Mouse (Mus musculus) spleen, postnatal 10 days (tissue): ENCODE results near the gene Eml2.
A peak's percentile ranks its signal among the peaks of the same experiment; 100 is the strongest.
"Not testable (repeated sequence)": the region's sequence is repeated elsewhere in the genome, so short reads cannot be mapped to it uniquely, and the experiment has no call there.

Experiments
- DNase-seq, 2 experiments: peaks; one replicate each; pipeline ENCODE4 v3.0.0; 2021 to 2022; ENCODE audit warnings: low spot score in 2 of 2

The Eml2 gene

GRCm38 (mm10) chr7:19175708-19176515 is at the start of gene Eml2:
Eml2 (plus strand) TSS chr7:19176421.
- peak in 1 of 2 experiments; percentile 42 for DNase-seq

- DNase-seq, result no peak
Measured at GRCm38 (mm10) chr7:19127744-19128143, 48.5 kb upstream of the Eml2 start.

GRCm38 (mm10) chr7:19129396-19129795 is 46.8 kb upstream of the Eml2 start:
- no peak for DNase-seq

- DNase-seq, result peak in 1 of 2 experiments; percentile 40
Measured at GRCm38 (mm10) chr7:19130657-19131056, 45.6 kb upstream of the Eml2 start.

- DNase-seq, result peak; percentile 74 to 93
Measured at GRCm38 (mm10) chr7:19131324-19131848, 44.8 kb upstream of the Eml2 start.

GRCm38 (mm10) chr7:19136168-19136567 is 40.1 kb upstream of the Eml2 start:
- DNase-seq, result no peak

- no peak for DNase-seq
Measured at GRCm38 (mm10) chr7:19136673-19137334, 39.4 kb upstream of the Eml2 start.

GRCm38 (mm10) chr7:19137380-19137779 is 38.8 kb upstream of the Eml2 start:
- DNase-seq, result peak in 1 of 2 experiments; percentile 76

GRCm38 (mm10) chr7:19146793-19147192 is 29.4 kb upstream of the Eml2 start:
- DNase-seq, result no peak

GRCm38 (mm10) chr7:19147497-19148045 is 28.6 kb upstream of the Eml2 start:
- DNase-seq, result no peak

- DNase-seq, result no peak
Measured at GRCm38 (mm10) chr7:19148180-19148874, 27.9 kb upstream of the Eml2 start.

GRCm38 (mm10) chr7:19148875-19149541 is 27.2 kb upstream of the Eml2 start, which contains the start of gene Qpctl:
Qpctl (minus strand) TSS chr7:19149291.
- DNase-seq, result peak; percentile 91 to 98

GRCm38 (mm10) chr7:19149626-19150025 is 26.6 kb upstream of the Eml2 start, which contains the start of gene Snrpd2:
Snrpd2 (plus strand) TSS chr7:19149722.
- DNase-seq, result peak; percentile 94 to 99

GRCm38 (mm10) chr7:19151121-19151520 is 25.1 kb upstream of the Eml2 start:
- DNase-seq, result not testable (repeated sequence)

- no peak for DNase-seq
Measured at GRCm38 (mm10) chr7:19154796-19155195, 21.4 kb upstream of the Eml2 start.

GRCm38 (mm10) chr7:19155825-19156475 is 20.3 kb upstream of the Eml2 start:
- DNase-seq, result peak in 1 of 2 experiments; percentile 42

GRCm38 (mm10) chr7:19157160-19157800 is 18.9 kb upstream of the Eml2 start:
- peak; percentile 89 to 93 for DNase-seq

- DNase-seq, result no peak
Measured at GRCm38 (mm10) chr7:19158601-19159000, 17.6 kb upstream of the Eml2 start.

- no peak for DNase-seq
Measured at GRCm38 (mm10) chr7:19159411-19159810, 16.8 kb upstream of the Eml2 start.

- no peak for DNase-seq
Measured at GRCm38 (mm10) chr7:19160115-19160514, 16.1 kb upstream of the Eml2 start.
